Mouse (Mus musculus) CH12.LX (cell line): ENCODE results near the gene Cdc42.

Source experiments
- CHD2 ChIP-seq: IDR thresholded peaks from 2 replicates; pipeline ENCODE4 v1.6.1; 2011; ENCODE audit warnings: low read length, improper control_type of control experiment
- CTCF ChIP-seq, 2 experiments: IDR thresholded peaks in 1 of 2; conservative IDR thresholded peaks in 1 of 2; 2 replicates each; pipeline ENCODE4 v1.5.1; 2011 to 2012; ENCODE audit warnings: low read depth in 2 of 2, low read length in 2 of 2, improper control_type of control experiment in 1 of 2, inconsistent platforms in 1 of 2, mild to moderate bottlenecking in 1 of 2, moderate library complexity in 1 of 2
- ELF1 ChIP-seq: IDR thresholded peaks from 2 replicates; pipeline ENCODE4 v1.6.1; 2014; ENCODE audit warnings: low read depth, mild to moderate bottlenecking, inconsistent platforms, low read length, improper control_type of control experiment
- EP300 ChIP-seq: IDR thresholded peaks from 2 replicates; pipeline ENCODE4 v1.6.1; 2011; ENCODE audit warnings: low read length, improper control_type of control experiment
- MAX ChIP-seq: IDR thresholded peaks from 2 replicates; pipeline ENCODE4 v1.6.1; 2011; ENCODE audit warnings: low read length, improper control_type of control experiment
- MAZ ChIP-seq: IDR thresholded peaks from 2 replicates; pipeline ENCODE4 v1.6.1; 2012; ENCODE audit warnings: low read depth, mild to moderate bottlenecking, inconsistent platforms, low read length, improper control_type of control experiment, moderate library complexity
- NRF1 ChIP-seq: IDR thresholded peaks from 2 replicates; pipeline ENCODE4 v1.6.1; 2014; ENCODE audit warnings: low read depth, mild to moderate bottlenecking, inconsistent platforms, low read length, improper control_type of control experiment, moderate library complexity
- POLR2A ChIP-seq: IDR thresholded peaks from 2 replicates; pipeline ENCODE4 v1.6.1; 2011; ENCODE audit warnings: low read depth, mild to moderate bottlenecking, improper control_type of control experiment, low read length
- POLR2AphosphoS2 ChIP-seq: IDR thresholded peaks from 2 replicates; pipeline ENCODE4 v1.6.1; 2011; ENCODE audit warnings: low read depth, low read length, improper control_type of control experiment
- SMC3 ChIP-seq: IDR thresholded peaks from 2 replicates; pipeline ENCODE4 v1.6.1; 2011; ENCODE audit warnings: low read depth, low read length, improper control_type of control experiment
- TCF12 ChIP-seq: IDR thresholded peaks from 2 replicates; pipeline ENCODE4 v1.6.1; 2014; ENCODE audit warnings: low read depth, mild to moderate bottlenecking, inconsistent platforms, low read length, improper control_type of control experiment
- USF2 ChIP-seq: conservative IDR thresholded peaks from 2 replicates; pipeline ENCODE4 v1.6.1; 2011; ENCODE audit warnings: low read depth, low read length, improper control_type of control experiment

GRCm38 (mm10) chr4:137342816-137343215 lies 14.7 kb downstream of the Cdc42 start:
- no peak for TF ChIP-seq POLR2A
- no peak for TF ChIP-seq USF2
- TF ChIP-seq MAZ, result no peak
- no peak for TF ChIP-seq CTCF (conservative IDR thresholded peaks at IDR 0.05 in 1 of 2, IDR thresholded peaks at IDR 0.05 in 1 of 2; ENCODE audit: low read depth in 2 of 2, low read length in 2 of 2)
- TF ChIP-seq TCF12, result no peak
- no peak for TF ChIP-seq NRF1
- TF ChIP-seq POLR2AphosphoS2, result no peak
- no peak for TF ChIP-seq SMC3
- no peak for TF ChIP-seq ELF1
- TF ChIP-seq MAX, result no peak
- TF ChIP-seq CHD2, result no peak
- no peak for TF ChIP-seq EP300
